Mouse (Mus musculus) small intestine, adult 2 months (tissue): ENCODE data around the gene Lin28a.

Experiments
- CTCF ChIP-seq: fragments of 200-500 bp; IDR thresholded peaks from 2 replicates; pipeline ENCODE4 v1.5.1; 2012; ENCODE audit warnings: low read depth, mild to moderate bottlenecking, control low read depth, inconsistent platforms, low read length, moderate library complexity, mixed read lengths; ENCODE audit not compliant: insufficient replicate concordance, insufficient read length; ENCODE audit errors: extremely low read depth
- POLR2A ChIP-seq: fragments of 200-500 bp; IDR thresholded peaks from 2 replicates; pipeline ENCODE4 v1.6.1; 2012; ENCODE audit warnings: low read depth, mild to moderate bottlenecking, control low read depth, inconsistent platforms, low read length, moderate library complexity

- no peak for TF ChIP-seq CTCF
- TF ChIP-seq POLR2A: no peak
These were observed 40.3 kb upstream of the Lin28a start for GRCm38 (mm10) chr4:134058908-134059307.
